Mouse (Mus musculus) cortical plate, adult 2 months (tissue): ENCODE data around the gene Rabl3. TPM values are rescaled to one million over a fixed set of nuclear protein-coding genes. Genes with fewer than 3 reads are reported as not detected.

Experiments used
- H3K27ac ChIP-seq: fragments of 200-500 bp; 2 replicates; pipeline ENCODE4 v1.5.1; 2012; ENCODE audit warnings: low read length, control low read depth, inconsistent platforms; ENCODE audit not compliant: insufficient read depth
- H3K4me1 ChIP-seq: fragments of 200-500 bp; 2 replicates; pipeline ENCODE4 v1.6.1; 2011; ENCODE audit warnings: low read length; ENCODE audit not compliant: control insufficient read depth, insufficient read depth
- H3K4me3 ChIP-seq: fragments of 200-500 bp; 2 replicates; pipeline ENCODE4 v1.5.1; 2011; ENCODE audit warnings: mild to moderate bottlenecking, low read length, control low read depth; ENCODE audit not compliant: insufficient read depth
- CTCF ChIP-seq: fragments of 200-500 bp; IDR thresholded peaks from 2 replicates; pipeline ENCODE4 v1.5.1; 2011; ENCODE audit warnings: mild to moderate bottlenecking, control low read depth, low read length; ENCODE audit not compliant: insufficient read depth; ENCODE audit errors: extremely low read depth
- POLR2A ChIP-seq: fragments of 200-500 bp; IDR thresholded peaks from 2 replicates; pipeline ENCODE4 v1.6.1; 2011; ENCODE audit warnings: mild to moderate bottlenecking, low read length, control low read depth; ENCODE audit not compliant: insufficient read depth; ENCODE audit errors: extremely low read depth
- polyA plus RNA-seq: library from polyadenylated mRNA; depleted of rRNA; stranded (reverse); fragments of >200 nt; gene quantifications from 2 replicates; pipeline ENCODE4 v1.2.3, GENCODE M21; 2012; rRNA removed

The Rabl3 gene
- 7.7 and 7.9 TPM in 2 replicates for polyA plus RNA-seq

- TF ChIP-seq CTCF (no peak), POLR2A (peak; percentile 93)
- Histone ChIP-seq H3K27ac (peak within 1 kb of the TSS; percentile 86), H3K4me3 (peak within 1 kb of the TSS; percentile 56), H3K4me1 (no peaks in the 10 kb centered on the region; the same call in 1 of the 2 replicates)
Observed at GRCm38 (mm10) chr16:37539611-37540580, at the start of gene Rabl3, which contains the start of gene Gtf2e1. Gene Rabl3 (plus strand): TSS chr16:37539885. Gene Gtf2e1 (minus strand): TSS chr16:37539789.

- TF ChIP-seq POLR2A: no peak
- TF ChIP-seq CTCF: no peak
Observed at GRCm38 (mm10) chr16:37495017-37495416, 44.7 kb upstream of the Rabl3 start.

GRCm38 (mm10) chr16:37498581-37498980, 41.1 kb upstream of the Rabl3 start:
- TF ChIP-seq POLR2A (no peak), CTCF (no peak)
- Histone ChIP-seq H3K4me1 (peaks cover 6% of the 10 kb centered on the region), H3K4me3 (no peak overlapping the region), H3K27ac (no peak overlapping the region)

More at GRCm38 (mm10) chr16:37495017-37495416, 44.7 kb upstream of the Rabl3 start:
- H3K27ac ChIP-seq: peak overlapping the region; percentile 42; the same call in 1 of the 2 replicates
- H3K4me3 ChIP-seq: no peak overlapping the region
- H3K4me1 ChIP-seq: peaks cover 7% of the 10 kb centered on the region

GRCm38 (mm10) chr16:37504517-37504916, 35.2 kb upstream of the Rabl3 start:
- H3K4me3 ChIP-seq: no peak overlapping the region
- TF ChIP-seq CTCF (peak; percentile 30; the same call in 1 of the 2 replicates), POLR2A (no peak)
- peaks cover 3% of the 10 kb centered on the region for H3K4me1 ChIP-seq
- H3K27ac ChIP-seq: no peak overlapping the region

- TF ChIP-seq CTCF: no peak
- Histone ChIP-seq H3K27ac (no peak overlapping the region), H3K4me1 (peaks cover 3% of the 10 kb centered on the region), H3K4me3 (no peak overlapping the region)
Observed at GRCm38 (mm10) chr16:37506751-37507150, 32.9 kb upstream of the Rabl3 start.

GRCm38 (mm10) chr16:37511489-37511888, 28.2 kb upstream of the Rabl3 start:
- H3K4me3 ChIP-seq: no peak overlapping the region
- peaks cover 3% of the 10 kb centered on the region for H3K4me1 ChIP-seq
- no peak overlapping the region for H3K27ac ChIP-seq
- TF ChIP-seq CTCF: no peak

- H3K4me1 ChIP-seq: peaks cover 3% of the 10 kb centered on the region
- no peak overlapping the region for H3K4me3 ChIP-seq
- no peak for TF ChIP-seq CTCF
- TF ChIP-seq POLR2A: no peak
- H3K27ac ChIP-seq: no peak overlapping the region
Observed at GRCm38 (mm10) chr16:37514644-37515043, 25.0 kb upstream of the Rabl3 start.

- no peak overlapping the region for H3K27ac ChIP-seq
- no peak for TF ChIP-seq POLR2A
- no peak for TF ChIP-seq CTCF
- no peak overlapping the region for H3K4me3 ChIP-seq
- H3K4me1 ChIP-seq: peaks cover 3% of the 10 kb centered on the region
Observed at GRCm38 (mm10) chr16:37516376-37516993, 23.2 kb upstream of the Rabl3 start.

GRCm38 (mm10) chr16:37517596-37518211, 22.0 kb upstream of the Rabl3 start:
- Histone ChIP-seq H3K4me3 (no peak overlapping the region), H3K4me1 (no peaks in the 10 kb centered on the region), H3K27ac (no peak overlapping the region)
- TF ChIP-seq CTCF: no peak
- no peak for TF ChIP-seq POLR2A
